Mouse (Mus musculus) cortical plate, adult 2 months (tissue): ENCODE measurements around the gene Tmem211.

Experiments
- CTCF ChIP-seq: fragments of 200-500 bp; IDR thresholded peaks from 2 replicates; pipeline ENCODE4 v1.5.1; 2011; ENCODE audit warnings: mild to moderate bottlenecking, control low read depth, low read length; ENCODE audit not compliant: insufficient read depth; ENCODE audit errors: extremely low read depth
- POLR2A ChIP-seq: fragments of 200-500 bp; IDR thresholded peaks from 2 replicates; pipeline ENCODE4 v1.6.1; 2011; ENCODE audit warnings: mild to moderate bottlenecking, low read length, control low read depth; ENCODE audit not compliant: insufficient read depth; ENCODE audit errors: extremely low read depth

DNA sequence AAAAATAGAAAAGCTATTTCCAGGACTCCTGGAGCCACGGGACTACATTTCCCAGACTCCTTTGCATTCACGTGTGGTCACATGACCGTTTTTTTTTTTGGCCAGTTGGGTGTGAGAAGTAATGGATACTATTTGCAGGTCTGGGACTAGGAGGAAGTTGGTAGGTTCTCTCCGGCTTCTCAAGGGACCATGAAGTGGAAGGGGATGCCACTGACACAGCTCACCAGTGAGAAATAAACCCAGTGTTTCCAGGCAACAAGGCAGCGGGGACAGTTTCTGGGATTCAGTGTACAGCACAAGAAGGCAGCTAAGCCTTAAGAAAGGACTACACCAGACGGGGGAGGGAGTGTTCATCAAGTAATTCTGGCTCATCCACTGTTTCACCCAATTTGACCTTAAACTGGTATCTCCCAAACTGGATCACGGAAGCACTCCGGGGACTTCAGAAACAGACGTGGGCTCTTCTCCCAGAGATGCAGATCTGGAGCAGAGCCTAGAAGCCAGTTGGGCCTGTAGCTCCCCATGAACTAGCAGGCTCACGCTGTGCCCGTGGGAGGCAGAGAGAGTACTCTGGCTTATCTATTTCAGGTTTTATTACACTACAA lies 44.6 kb downstream of the Tmem211 start:
- TF ChIP-seq CTCF (no peak), POLR2A (no peak)
